Mouse (Mus musculus) intestine, postnatal 0 days (tissue): ENCODE measurements around the gene Vapa. TPM values are rescaled to one million over a fixed set of nuclear protein-coding genes. Genes with fewer than 3 reads are reported as not detected.

Experiments
- ATAC-seq: fragments of 200-750 bp; cut with Nextera tagmentation; 2 replicates; pipeline ENCODE4 v1.8.0; 2017; ENCODE audit warnings: mild to moderate bottlenecking, moderate TSS enrichment, moderate library complexity
- H3K27ac ChIP-seq: fragments of 300-500 bp; sonication (generic); 2 replicates; pipeline ENCODE4 v1.5.1; 2014; ENCODE audit warnings: mild to moderate bottlenecking, low read depth, low read length, moderate library complexity
- H3K27me3 ChIP-seq: fragments of 300-500 bp; sonication (generic); replicated peaks from 2 replicates; pipeline ENCODE4 v1.6.1; 2014; ENCODE audit warnings: low read length, mixed read lengths; ENCODE audit not compliant: control insufficient read depth, insufficient read depth
- H3K36me3 ChIP-seq: fragments of 300-500 bp; sonication (generic); 2 replicates; pipeline ENCODE4 v1.6.1; 2014; ENCODE audit warnings: mild to moderate bottlenecking, moderate library complexity; ENCODE audit not compliant: control insufficient read depth, insufficient read depth
- H3K4me1 ChIP-seq: fragments of 300-500 bp; sonication (generic); replicated peaks from 2 replicates; pipeline ENCODE4 v1.6.1; 2014; ENCODE audit warnings: antibody characterized with exemption, low read length, mixed read lengths; ENCODE audit not compliant: control insufficient read depth, insufficient read depth
- H3K4me2 ChIP-seq: fragments of 300-500 bp; sonication (generic); replicated peaks from 2 replicates; pipeline ENCODE4 v1.6.1; 2014; ENCODE audit warnings: low read depth, mild to moderate bottlenecking, moderate library complexity
- H3K4me3 ChIP-seq: fragments of 300-500 bp; sonication (generic); 2 replicates; pipeline ENCODE4 v1.5.1; 2014; ENCODE audit warnings: low read depth, low read length
- H3K9ac ChIP-seq: fragments of 300-500 bp; sonication (generic); 2 replicates; pipeline ENCODE4 v1.6.1; 2014; ENCODE audit warnings: mild to moderate bottlenecking, low read depth, low read length
- H3K9me3 ChIP-seq: fragments of 300-500 bp; sonication (generic); 2 replicates; pipeline ENCODE4 v1.6.1; 2016; ENCODE audit warnings: mixed run types; ENCODE audit not compliant: control insufficient read depth
- CTCF ChIP-seq: sonication (generic); IDR thresholded peaks from 2 replicates; pipeline ENCODE4 v1.5.1; 2016; ENCODE audit warnings: low read depth, mild to moderate bottlenecking, control low read depth, antibody characterized with exemption, moderate library complexity
- WGBS: fragments of 180-500 bp; shearing (Covaris S2); extraction: QIAGEN DNeasy Blood & Tissue Kit; methylation state at CpG from one replicate; pipeline ENCODE4 v1.1.7; 2014; 5-methylcytosine and 5-hydroxymethylcytosine counted together
- polyA plus RNA-seq: library from polyadenylated mRNA; unstranded; fragments of >200 nt; fragmentation: Nextera tagmentation; extraction: Ambion mirVana; gene quantifications from 2 replicates; pipeline ENCODE4 v1.2.1, GENCODE M21; 2015

The Vapa gene
- polyA plus RNA-seq, 1 experiment from 2014 or later: 292 TPM

GRCm38 (mm10) chr17:65562761-65563160 lies 50.6 kb downstream of the Vapa start:
- no peak overlapping the region for H3K9ac ChIP-seq
- ATAC-seq: no peak

GRCm38 (mm10) chr17:65561361-65562015 lies 51.9 kb downstream of the Vapa start:
- Histone ChIP-seq H3K9me3 (no peaks in the 10 kb centered on the region), H3K36me3 (no peaks in the 10 kb centered on the region), H3K9ac (no peak overlapping the region), H3K4me2 (no peak overlapping the region), H3K4me3 (no peak overlapping the region), H3K27me3 (no peaks in the 10 kb centered on the region), H3K27ac (no peak overlapping the region), H3K4me1 (no peaks in the 10 kb centered on the region)
- no peak for TF ChIP-seq CTCF
- no peak for ATAC-seq
- WGBS: 46% methylated on average over 6 of the region's 6 CpGs

More at GRCm38 (mm10) chr17:65562761-65563160, 50.6 kb downstream of the Vapa start:
- Histone ChIP-seq H3K4me2 (no peak overlapping the region), H3K4me1 (no peaks in the 10 kb centered on the region), H3K36me3 (no peaks in the 10 kb centered on the region), H3K27me3 (no peaks in the 10 kb centered on the region), H3K4me3 (no peak overlapping the region), H3K9me3 (no peaks in the 10 kb centered on the region), H3K27ac (no peak overlapping the region)
- WGBS: 1% methylated on average over 5 of the region's 5 CpGs
- peak; percentile 80 for TF ChIP-seq CTCF

GRCm38 (mm10) chr17:65559273-65559672 lies 54.1 kb downstream of the Vapa start:
- Histone ChIP-seq H3K27ac (no peak overlapping the region), H3K9me3 (no peaks in the 10 kb centered on the region), H3K9ac (no peak overlapping the region), H3K27me3 (no peaks in the 10 kb centered on the region), H3K4me2 (no peak overlapping the region), H3K36me3 (no peaks in the 10 kb centered on the region), H3K4me1 (no peaks in the 10 kb centered on the region), H3K4me3 (no peak overlapping the region)
- peak; percentile 73 for TF ChIP-seq CTCF
- 50% methylated on average over 5 of the region's 5 CpGs for WGBS
- no peak for ATAC-seq

DNA sequence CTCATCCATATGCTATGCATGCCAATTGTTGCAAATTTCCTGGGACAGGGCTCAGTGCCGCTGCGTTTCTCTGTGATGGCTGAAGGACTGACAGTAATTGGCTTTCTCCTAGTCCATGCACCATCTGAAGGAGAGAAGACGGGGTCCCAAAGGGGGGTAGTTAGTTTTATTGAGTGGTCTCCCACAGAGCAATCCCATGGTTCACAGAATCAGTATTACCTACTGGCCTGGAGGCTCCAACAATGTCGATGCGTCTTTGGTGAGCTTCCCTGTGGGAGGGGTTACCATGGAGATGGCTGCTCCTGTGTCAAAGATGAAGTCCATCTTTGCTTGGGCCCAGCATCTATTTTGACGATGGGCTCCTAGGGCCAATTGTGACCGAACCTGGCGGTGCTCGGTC lies 54.6 kb downstream of the Vapa start:
- no peak for TF ChIP-seq CTCF
- ATAC-seq: no peak
- Histone ChIP-seq H3K36me3 (no peaks in the 10 kb centered on the region), H3K27ac (no peak overlapping the region), H3K9ac (no peak overlapping the region), H3K4me1 (no peaks in the 10 kb centered on the region), H3K9me3 (no peaks in the 10 kb centered on the region), H3K4me2 (no peak overlapping the region), H3K27me3 (no peaks in the 10 kb centered on the region), H3K4me3 (no peak overlapping the region)
- WGBS: 66% methylated on average over 9 of the region's 9 CpGs

DNA sequence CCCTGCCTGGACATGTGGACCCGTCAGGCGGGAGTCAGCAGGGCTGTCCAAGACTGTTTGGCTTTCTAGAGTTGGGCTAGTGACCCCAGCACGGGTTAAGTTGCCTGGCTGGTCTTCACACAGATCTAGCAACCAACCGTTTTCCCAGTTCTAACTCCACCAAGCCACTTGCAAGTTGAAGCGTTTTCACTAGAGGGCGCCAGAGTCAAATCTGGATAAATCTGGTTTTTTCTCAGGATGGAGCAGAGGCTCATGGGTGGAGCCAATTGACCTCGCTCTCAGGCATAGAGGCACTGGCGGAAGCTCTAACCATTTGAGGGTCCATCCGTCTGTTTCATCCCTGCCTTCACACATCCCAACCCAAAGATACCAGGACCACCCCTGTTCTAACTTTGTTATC lies 55.1 kb downstream of the Vapa start:
- Histone ChIP-seq H3K4me1 (no peaks in the 10 kb centered on the region), H3K9me3 (no peaks in the 10 kb centered on the region), H3K27ac (no peak overlapping the region), H3K4me2 (no peak overlapping the region), H3K4me3 (no peak overlapping the region), H3K36me3 (no peaks in the 10 kb centered on the region), H3K27me3 (no peaks in the 10 kb centered on the region), H3K9ac (no peak overlapping the region)
- TF ChIP-seq CTCF: peak; percentile 77
- no peak for ATAC-seq
- 44% methylated on average over 9 of the region's 9 CpGs for whole genome bisulfite sequencing

- H3K4me3 ChIP-seq: no peak overlapping the region
- no peaks in the 10 kb centered on the region for H3K36me3 ChIP-seq
- H3K27ac ChIP-seq: no peak overlapping the region
- TF ChIP-seq CTCF: no peak
- H3K9me3 ChIP-seq: no peaks in the 10 kb centered on the region
- no peaks in the 10 kb centered on the region for H3K4me1 ChIP-seq
- H3K27me3 ChIP-seq: no peaks in the 10 kb centered on the region
- WGBS: 66% methylated on average over 6 of the region's 6 CpGs
- H3K9ac ChIP-seq: no peak overlapping the region
- ATAC-seq: no peak
- H3K4me2 ChIP-seq: no peak overlapping the region
Measured at GRCm38 (mm10) chr17:65557212-65557611, 56.1 kb downstream of the Vapa start.
